Mouse (Mus musculus): ENCODE data around the gene Reep1. TPM values are rescaled to one million over a fixed set of nuclear protein-coding genes. Genes with fewer than 3 reads are reported as not detected.

The Reep1 gene
- polyA plus RNA-seq, 2 experiments from 2014 or later, result 0.63 TPM; not detected in 1

Other genes with a start within 250 kb of the Reep1 start
- 1 to 10 TPM; 4.4 to 5.7 TPM for gene Rnf103, start 213.7 kb upstream of the Reep1 start, polyA plus RNA-seq (2017; shearing (Covaris generic))
- 100 to 1,000 TPM in 1 of 2 experiments, 10 to 100 TPM in 1; 56.7 to 105 TPM for gene Chmp3, start 163.8 kb upstream of the Reep1 start, polyA plus RNA-seq (2017; shearing (Covaris generic))
- 10 to 100 TPM; 42.6 to 50.1 TPM for gene Kdm3a, start 74.6 kb upstream of the Reep1 start, polyA plus RNA-seq (2017; shearing (Covaris generic))
- gene Mrpl35, start 119.4 kb downstream of the Reep1 start, polyA plus RNA-seq (2017; shearing (Covaris generic)), result 10 to 100 TPM; 66.2 to 66.4 TPM
- 100 to 1,000 TPM; 110 to 119 TPM for gene Immt, start 123.8 kb downstream of the Reep1 start, polyA plus RNA-seq (2017; shearing (Covaris generic))
- 10 to 100 TPM; 67.5 to 69.8 TPM for gene Ptcd3, start 201.2 kb downstream of the Reep1 start, polyA plus RNA-seq (2017; shearing (Covaris generic))
- gene Polr1a, start 201.5 kb downstream of the Reep1 start, polyA plus RNA-seq (2017; shearing (Covaris generic)), result 10 to 100 TPM; 17.5 to 24.8 TPM

All from activated CD4-positive, CD25-positive, alpha-beta regulatory T cell, adult 4 months (primary cell).